Mouse (Mus musculus): ENCODE results near the gene Pkp3.

- no peak for TF ChIP-seq POLR2A (IDR thresholded peaks at IDR 0.05; ENCODE audit: low read depth, low read length)
- no peak for TF ChIP-seq CTCF (conservative IDR thresholded peaks at IDR 0.05; ENCODE audit: insufficient read depth, insufficient read length, low read depth, low read length)
Observed at GRCm38 (mm10) chr7:141040867-141041606, 37.0 kb upstream of the Pkp3 start.
